Mouse (Mus musculus) liver, embryonic 14.5 days (tissue): ENCODE measurements around the gene Myh8.

ENCODE experiments used
- CTCF ChIP-seq: IDR thresholded peaks from 2 replicates; pipeline ENCODE4 v1.5.1; 2016; ENCODE audit warnings: antibody characterized with exemption, low read depth, control low read depth
- EP300 ChIP-seq: IDR thresholded peaks from 2 replicates; pipeline ENCODE4 v1.6.1; 2016; ENCODE audit warnings: antibody characterized with exemption, low read depth

DNA sequence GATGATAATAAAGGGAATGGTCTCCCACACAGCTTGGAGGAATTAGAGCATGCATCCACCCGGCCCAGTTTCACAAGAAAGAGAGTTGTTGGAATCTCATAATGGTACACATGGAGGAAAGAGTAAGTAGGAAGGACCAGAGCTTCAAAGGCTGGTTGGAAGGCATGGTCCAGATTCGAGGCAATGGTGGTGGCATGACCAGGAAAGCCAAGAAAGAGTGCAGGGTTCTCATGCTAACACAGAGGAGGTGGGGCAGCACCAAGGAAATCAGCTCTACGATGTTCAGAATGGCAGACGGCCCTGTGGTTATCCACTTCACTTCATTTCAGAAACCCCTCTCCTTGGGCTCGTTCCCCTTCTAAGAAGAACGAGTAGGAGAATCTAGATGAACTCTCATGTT lies 16.0 kb upstream of the Myh8 start:
- TF ChIP-seq CTCF (no peak), EP300 (no peak)
